In genomic region chr16:18626376-18626878, GRCm38 (mm10) we compare ENCODE assay signal across 7 mouse cellular contexts. TPM values are rescaled to one million over a fixed set of nuclear protein-coding genes. Genes with fewer than 3 reads are reported as not detected.
DNase-seq lines count a peak whose midpoint lies in the region; ATAC-seq and TF ChIP-seq lines count a peak whose summit lies in the region.

TSS of gene Gm49601 (minus strand) at chr16:18626427.

- peak within 1 kb of the TSS; percentile 90 for H3K4me2 ChIP-seq in midbrain, embryonic 13.5 days (replicated peaks)

- under 1% methylated on average over 65 of the region's 65 CpGs for WGBS in limb, embryonic 10.5 days
- WGBS in midbrain, embryonic 13.5 days: under 1% methylated on average over 59 of the region's 65 CpGs
- under 1% methylated on average over 65 of the region's 65 CpGs for WGBS in small intestine, adult 2 months

- peak; percentile 34 for ATAC-seq in midbrain, embryonic 13.5 days

- peak within 1 kb of the TSS; percentile 57 for H3K4me3 ChIP-seq in limb, embryonic 10.5 days
- peak within 1 kb of the TSS; percentile 88 for H3K4me3 ChIP-seq in midbrain, embryonic 13.5 days (replicated peaks)
- H3K4me3 ChIP-seq in small intestine, adult 2 months (ENCODE audit: low read depth, low read length): peak within 1 kb of the TSS; percentile 95

- peaks cover 92% of the 10 kb centered on the region for H3K27me3 ChIP-seq in limb, embryonic 10.5 days (ENCODE audit: low read depth, poor library complexity, severe bottlenecking)
- peaks cover 67% of the 10 kb centered on the region for H3K27me3 ChIP-seq in midbrain, embryonic 13.5 days
- no peaks in the 10 kb centered on the region; the same call in 1 of the 2 replicates for H3K27me3 ChIP-seq in small intestine, adult 2 months (ENCODE audit: control insufficient read depth, insufficient read depth, low read length)

- TF ChIP-seq POLR2A in small intestine, adult 2 months (IDR thresholded peaks at IDR 0.05; ENCODE audit: low read depth, low read length): no peak

- peak within 1 kb of the TSS; percentile 96 for H3K9ac ChIP-seq in midbrain, embryonic 13.5 days (replicated peaks)

- peak; percentile 89 for TF ChIP-seq CTCF in small intestine, adult 2 months (IDR thresholded peaks at IDR 0.05; ENCODE audit: extremely low read depth, insufficient read length, insufficient replicate concordance, low read depth, low read length)

- H3K36me3 ChIP-seq in limb, embryonic 10.5 days: peaks cover 29% of the 10 kb centered on the region
- peaks cover 43% of the 10 kb centered on the region for H3K36me3 ChIP-seq in midbrain, embryonic 13.5 days
- peaks cover 59% of the 10 kb centered on the region for H3K36me3 ChIP-seq in small intestine, adult 2 months (ENCODE audit: control insufficient read depth, insufficient read depth, low read length)

- peak; percentile 91 for DNase-seq in adrenal gland, postnatal 10 days
- DNase-seq in embryo, embryonic 9.5 days (ENCODE audit: extremely low spot score): peak; percentile 82
- peak; percentile 98 for DNase-seq in heart, adult 11 months
- peak; percentile 63 for DNase-seq in kidney, adult 11 months
- peak; percentile 91 for DNase-seq in limb, embryonic 10.5 days (ENCODE audit: low spot score)

- H3K9me3 ChIP-seq in limb, embryonic 10.5 days (replicated peaks): no peaks in the 10 kb centered on the region
- H3K9me3 ChIP-seq in midbrain, embryonic 13.5 days: no peaks in the 10 kb centered on the region

- peaks cover 46% of the 10 kb centered on the region for H3K4me1 ChIP-seq in limb, embryonic 10.5 days
- peaks cover 47% of the 10 kb centered on the region for H3K4me1 ChIP-seq in midbrain, embryonic 13.5 days (replicated peaks)
- H3K4me1 ChIP-seq in small intestine, adult 2 months (ENCODE audit: control insufficient read depth, insufficient read depth, insufficient read length, low read length): peaks cover 12% of the 10 kb centered on the region

- H3K27ac ChIP-seq in limb, embryonic 10.5 days: peak within 1 kb of the TSS; percentile 72
- no peak within 1 kb of the TSS for H3K27ac ChIP-seq in midbrain, embryonic 13.5 days
- H3K27ac ChIP-seq in small intestine, adult 2 months (ENCODE audit: insufficient read depth, low read depth, low read length): peak within 1 kb of the TSS; percentile 97

RNA-seq across cellular contexts. Expression of gene Gm49601, which starts in this region (rescaled TPM):
- total RNA-seq in adrenal gland, postnatal 10 days (2021): 1 to 10 TPM; 2.5 to 4.8 TPM
- polyA plus RNA-seq in limb, embryonic 10.5 days (2016; fragmentation: Nextera tagmentation; extraction: Ambion mirVana): 2.3 and 4.7 TPM in 2 replicates
- polyA plus RNA-seq in midbrain, embryonic 13.5 days (2015; fragmentation: Nextera tagmentation; extraction: Ambion mirVana): 16.5 and 18.3 TPM in 2 replicates
- 22.7 and 156 TPM in 2 replicates for polyA plus RNA-seq in small intestine, adult 2 months (2012; rRNA removed)
